Mouse (Mus musculus) kidney, adult 2 months (tissue): ENCODE results near the gene Acap2. TPM values are rescaled to one million over a fixed set of nuclear protein-coding genes. Genes with fewer than 3 reads are reported as not detected.

ENCODE experiments used
- DNase-seq: peaks from one replicate; pipeline ENCODE4 v3.0.0; 2021
- H3K27ac ChIP-seq: fragments of 200-500 bp; 2 replicates; pipeline ENCODE4 v1.5.1; 2012; ENCODE audit warnings: low read depth, low read length, control low read depth, inconsistent platforms; ENCODE audit not compliant: insufficient read depth
- H3K27me3 ChIP-seq: fragments of 200-500 bp; replicated peaks from 2 replicates; pipeline ENCODE4 v1.6.1; 2012; ENCODE audit warnings: mild to moderate bottlenecking, moderate library complexity, low read length, inconsistent platforms; ENCODE audit not compliant: control insufficient read depth, insufficient read depth
- H3K36me3 ChIP-seq: fragments of 200-500 bp; 2 replicates; pipeline ENCODE4 v1.6.1; 2012; ENCODE audit warnings: mild to moderate bottlenecking, moderate library complexity, low read length, inconsistent platforms; ENCODE audit not compliant: control insufficient read depth, insufficient read depth
- H3K4me1 ChIP-seq: fragments of 200-500 bp; 2 replicates; pipeline ENCODE4 v1.6.1; 2011; ENCODE audit warnings: low read length; ENCODE audit not compliant: control insufficient read depth, insufficient read depth
- H3K4me3 ChIP-seq: fragments of 200-500 bp; 2 replicates; pipeline ENCODE4 v1.5.1; 2011; ENCODE audit warnings: mild to moderate bottlenecking, low read depth, low read length, control low read depth; ENCODE audit not compliant: insufficient read depth
- CTCF ChIP-seq: fragments of 200-500 bp; conservative IDR thresholded peaks from 2 replicates; pipeline ENCODE4 v1.5.1; 2011; ENCODE audit warnings: low read depth, mild to moderate bottlenecking, control low read depth, low read length, moderate library complexity, mixed read lengths; ENCODE audit not compliant: insufficient read depth, insufficient read length
- POLR2A ChIP-seq: fragments of 200-500 bp; IDR thresholded peaks from one replicate; pipeline ENCODE4 v1.6.1; 2011; ENCODE audit warnings: low read depth, low read length, control low read depth
- WGBS: fragments of 180-500 bp; shearing (Covaris S2); methylation state at CpG from one replicate; pipeline ENCODE4 v1.1.7; 2018; 5-methylcytosine and 5-hydroxymethylcytosine counted together
- polyA plus RNA-seq: library from polyadenylated mRNA; depleted of rRNA; stranded (reverse); fragments of >200 nt; gene quantifications from 2 replicates; pipeline ENCODE4 v1.2.3, GENCODE M21; 2012

Gene Acap2
- polyA plus RNA-seq, 1 experiment: 8.6 TPM

DNA sequence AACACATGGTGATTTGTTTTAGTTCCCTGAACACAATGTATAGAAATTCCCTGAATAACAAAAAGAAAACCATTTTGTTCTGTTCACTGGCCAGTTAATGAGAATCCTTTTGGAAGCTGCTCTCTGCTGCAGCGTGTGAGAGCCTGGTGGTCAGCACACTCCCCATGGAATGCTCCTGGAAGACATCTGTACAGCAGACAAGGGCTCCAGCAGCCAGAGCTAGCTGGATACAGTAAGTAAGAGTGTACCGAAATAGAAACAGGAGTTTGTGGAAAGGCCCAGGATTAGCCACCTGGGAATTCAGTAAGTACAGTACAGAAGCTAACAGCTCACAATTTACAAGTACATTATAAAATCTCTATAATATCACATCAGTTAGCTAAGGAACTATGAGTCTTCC, 99.7 kb downstream of the Acap2 start:
- Histone ChIP-seq H3K4me3 (no peak overlapping the region), H3K27me3 (no peaks in the 10 kb centered on the region), H3K36me3 (peaks cover 5% of the 10 kb centered on the region), H3K4me1 (no peaks in the 10 kb centered on the region), H3K27ac (no peak overlapping the region)
- TF ChIP-seq CTCF (no peak), POLR2A (no peak)
- no peak for DNase-seq
- WGBS: 88% methylated on average over 2 of the region's 2 CpGs

DNA sequence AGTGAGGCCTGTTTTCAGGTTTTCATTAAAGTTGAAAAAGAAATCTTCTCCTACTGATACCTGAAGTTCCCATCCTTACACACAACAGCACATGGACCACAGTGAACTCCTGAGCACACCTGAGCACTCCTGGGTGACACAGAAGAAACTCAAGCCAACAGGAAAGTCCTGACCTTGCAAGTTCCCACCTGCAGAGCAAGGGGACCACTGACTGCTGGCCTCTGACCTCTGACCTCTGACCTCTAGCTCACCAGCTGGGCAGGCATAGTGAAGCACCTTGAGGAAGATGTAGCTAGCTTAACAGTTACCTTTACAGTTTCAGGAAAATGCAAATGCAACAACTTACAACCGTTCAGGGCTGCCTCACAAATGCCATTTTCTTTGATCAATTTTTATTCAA, 101.1 kb downstream of the Acap2 start:
- WGBS: 94% methylated on average over 1 of the region's 1 CpGs
- Histone ChIP-seq H3K27me3 (no peaks in the 10 kb centered on the region), H3K4me3 (no peak overlapping the region), H3K4me1 (no peaks in the 10 kb centered on the region), H3K27ac (no peak overlapping the region), H3K36me3 (peaks cover 7% of the 10 kb centered on the region)
- no peak for TF ChIP-seq CTCF
- TF ChIP-seq POLR2A: no peak
- no peak for DNase-seq

DNA sequence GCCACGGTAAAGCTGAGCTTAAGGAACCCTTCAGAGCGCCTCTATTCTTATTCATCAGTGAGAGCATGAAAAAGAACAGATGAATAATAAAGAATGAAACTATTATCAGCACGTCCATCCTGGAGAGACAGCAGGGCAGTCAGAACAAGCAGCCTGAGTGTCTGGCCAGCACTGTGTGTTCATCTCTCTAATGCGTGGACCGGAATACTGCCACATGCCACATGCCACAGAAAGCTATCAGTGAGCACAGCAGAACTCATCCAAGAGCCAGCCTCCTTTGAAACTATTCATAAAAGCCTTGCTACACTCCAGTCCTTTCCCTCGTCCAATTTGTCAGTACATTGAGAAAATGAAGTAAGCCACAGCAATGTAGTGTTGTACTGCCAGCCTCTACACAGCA, 107.0 kb downstream of the Acap2 start:
- DNase-seq: no peak
- 90% methylated on average over 6 of the region's 6 CpGs for WGBS
- Histone ChIP-seq H3K4me1 (no peaks in the 10 kb centered on the region), H3K4me3 (no peak overlapping the region), H3K36me3 (peaks cover 4% of the 10 kb centered on the region; the same call in 1 of the 2 replicates), H3K27me3 (no peaks in the 10 kb centered on the region), H3K27ac (no peak overlapping the region)
- TF ChIP-seq CTCF: no peak
- no peak for TF ChIP-seq POLR2A

DNA sequence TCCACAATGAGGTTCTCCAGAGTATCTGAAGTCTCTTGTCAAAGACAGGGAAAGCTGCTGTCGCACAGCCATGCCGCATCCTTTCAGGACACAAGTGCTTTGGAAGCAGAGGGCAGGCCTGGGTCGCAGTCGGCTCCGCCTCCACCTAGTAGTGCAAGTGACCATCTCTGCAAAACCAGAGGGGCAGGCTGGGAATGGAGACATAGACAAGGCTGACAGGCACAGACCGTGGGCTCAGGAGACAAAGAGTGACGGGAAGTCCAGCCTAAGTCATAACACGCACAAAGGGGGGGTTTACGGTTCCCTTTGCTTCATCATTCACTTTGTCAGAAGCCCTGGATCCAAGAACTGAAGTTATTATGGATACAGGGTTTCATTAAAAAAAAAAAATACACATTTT, 107.9 kb downstream of the Acap2 start:
- no peaks in the 10 kb centered on the region for H3K4me1 ChIP-seq

DNA sequence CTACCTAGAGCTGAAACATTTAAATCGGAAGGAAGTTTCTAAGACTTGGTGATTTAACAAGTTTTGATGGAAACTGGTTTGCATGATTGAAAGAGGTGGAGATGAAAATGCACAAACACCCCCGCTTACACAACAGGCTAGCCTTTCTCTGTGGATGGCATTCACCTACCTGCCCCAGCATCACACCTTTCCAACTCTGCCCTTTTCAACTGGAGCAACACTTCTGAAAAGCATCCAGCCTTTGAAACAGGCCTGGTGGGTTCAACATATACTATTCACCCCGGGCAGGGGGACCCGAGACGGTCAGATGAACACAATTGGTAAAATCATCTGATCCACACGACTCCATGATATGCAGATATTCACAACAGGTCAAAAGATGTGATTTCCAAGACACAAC, 119.2 kb downstream of the Acap2 start:
- TF ChIP-seq POLR2A: no peak
- no peak for TF ChIP-seq CTCF
- Histone ChIP-seq H3K4me1 (peaks cover 6% of the 10 kb centered on the region; the same call in 1 of the 2 replicates), H3K27ac (no peak overlapping the region), H3K27me3 (no peaks in the 10 kb centered on the region), H3K4me3 (no peak overlapping the region), H3K36me3 (no peaks in the 10 kb centered on the region)
- DNase-seq: no peak
- WGBS: 73% methylated on average over 6 of the region's 6 CpGs

More for the DNA sequence above, 107.9 kb downstream of the Acap2 start:
- Histone ChIP-seq H3K27me3 (no peaks in the 10 kb centered on the region), H3K4me3 (no peak overlapping the region), H3K36me3 (peaks cover 4% of the 10 kb centered on the region; the same call in 1 of the 2 replicates), H3K27ac (no peak overlapping the region)
- 90% methylated on average over 9 of the region's 9 CpGs for WGBS
- TF ChIP-seq POLR2A (no peak), CTCF (no peak)
- DNase-seq: no peak

DNA sequence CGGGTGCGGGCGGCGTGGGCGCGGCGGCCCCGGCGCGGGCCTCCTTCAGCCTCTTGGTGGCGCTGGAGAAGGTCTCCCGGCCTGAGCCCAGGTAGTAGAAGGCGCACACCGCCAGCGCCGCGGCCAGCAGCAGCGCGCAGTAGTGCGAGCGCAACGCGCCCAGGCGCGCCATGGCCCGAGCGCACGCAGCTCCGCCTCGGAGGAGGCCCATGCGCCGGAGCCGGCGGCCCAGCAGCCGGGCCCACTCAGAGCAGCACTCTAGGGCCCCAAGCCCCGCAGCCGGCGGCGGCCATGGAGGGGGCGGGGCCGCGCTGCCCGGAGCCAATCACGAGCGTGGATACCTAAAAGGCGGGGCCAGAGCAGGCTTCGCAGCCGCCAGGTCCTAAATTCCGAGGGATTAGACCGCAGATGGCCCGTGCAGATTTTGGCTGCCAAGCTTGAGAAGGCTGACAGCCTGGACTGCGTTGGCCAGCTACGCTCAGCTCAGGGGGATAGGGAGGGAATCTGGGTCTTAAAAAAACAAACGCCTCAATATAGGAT, 119.8 kb downstream of the Acap2 start, which contains the start of gene Xxylt1:
Xxylt1 (minus strand) TSS at position 308 of the 540 bp plus-strand sequence.
- Histone ChIP-seq H3K36me3 (no peaks in the 10 kb centered on the region), H3K4me3 (peak within 1 kb of the TSS; percentile 82), H3K27me3 (no peaks in the 10 kb centered on the region), H3K27ac (no peak within 1 kb of the TSS), H3K4me1 (peaks cover 6% of the 10 kb centered on the region; the same call in 1 of the 2 replicates)
- DNase-seq: peak; percentile 97
- peak; percentile 35; the same call in 1 of the 2 replicates for TF ChIP-seq CTCF
- no peak for TF ChIP-seq POLR2A
- 1% methylated on average over 53 of the region's 54 CpGs for WGBS

DNA sequence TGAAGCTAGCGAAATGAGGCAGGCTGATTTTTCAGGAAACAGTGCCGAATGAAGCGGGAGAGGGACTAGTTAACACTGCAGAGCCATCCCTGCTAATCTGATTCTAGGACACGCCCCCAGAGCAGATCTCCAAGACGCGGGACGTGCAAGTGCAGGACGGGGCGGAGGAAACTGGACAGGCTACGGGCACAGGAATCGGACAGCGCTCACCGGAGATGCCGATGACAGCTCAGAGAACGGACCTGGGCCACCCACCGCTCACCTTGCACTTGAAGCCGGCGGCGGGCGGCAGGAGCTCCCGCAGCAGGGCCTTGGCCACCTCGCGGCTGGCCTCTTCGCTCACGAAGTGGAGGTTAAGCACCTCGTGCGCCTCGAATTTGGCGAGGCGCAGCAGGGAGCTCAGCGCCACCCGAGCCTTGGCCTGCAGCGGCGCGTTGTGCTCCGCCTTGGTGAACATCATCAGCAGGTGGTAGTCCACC, 120.4 kb downstream of the Acap2 start:
- under 1% methylated on average over 36 of the region's 36 CpGs for WGBS
- no peak for TF ChIP-seq CTCF
- no peak for TF ChIP-seq POLR2A
- peak overlapping the region; percentile 82 for H3K4me3 ChIP-seq
- H3K27me3 ChIP-seq: no peaks in the 10 kb centered on the region
- peaks cover 6% of the 10 kb centered on the region; the same call in 1 of the 2 replicates for H3K4me1 ChIP-seq
- peak; percentile 85 for DNase-seq
- no peak overlapping the region for H3K27ac ChIP-seq
- H3K36me3 ChIP-seq: no peaks in the 10 kb centered on the region

DNA sequence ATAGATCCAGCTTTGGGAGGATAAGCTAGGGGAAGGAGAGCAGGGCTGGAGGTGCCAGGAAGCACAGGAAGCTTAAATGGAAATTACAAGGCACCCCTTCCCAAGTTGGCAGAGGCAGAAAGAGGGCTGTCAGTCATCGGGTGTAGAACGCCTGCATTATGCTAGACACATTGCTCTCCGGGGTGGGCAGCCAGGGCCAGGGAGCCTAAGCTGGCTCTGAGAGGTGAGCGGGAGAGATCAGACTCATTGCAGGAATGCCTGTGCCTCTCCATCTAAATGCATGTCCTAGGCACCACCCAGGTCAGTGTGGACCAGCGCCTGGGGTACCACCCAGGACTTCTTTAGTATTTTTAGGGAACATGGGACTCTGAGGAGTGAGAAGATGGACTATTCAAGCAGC, 123.6 kb downstream of the Acap2 start:
- no peak for DNase-seq
- no peak for TF ChIP-seq POLR2A
- no peak for TF ChIP-seq CTCF
- H3K4me3 ChIP-seq: no peak overlapping the region
- H3K36me3 ChIP-seq: no peaks in the 10 kb centered on the region
- no peaks in the 10 kb centered on the region for H3K27me3 ChIP-seq
- no peak overlapping the region for H3K27ac ChIP-seq
- H3K4me1 ChIP-seq: peaks cover 6% of the 10 kb centered on the region; the same call in 1 of the 2 replicates
- 96% methylated on average over 5 of the region's 5 CpGs for WGBS
